Mouse (Mus musculus) urinary bladder, postnatal 10 days (tissue): ENCODE data around the gene Ttc21a.
A peak's percentile ranks its signal among the peaks of the same experiment; 100 is the strongest.

ENCODE experiments used
- DNase-seq: peaks from one replicate; pipeline ENCODE4 v3.0.0; 2022; ENCODE audit warnings: low spot score

Ttc21a gene

GRCm38 (mm10) chr9:119975286-119975685, 37.9 kb downstream of the Ttc21a start:
- DNase-seq, result no peak

GRCm38 (mm10) chr9:119976704-119977556, 39.5 kb downstream of the Ttc21a start:
- DNase-seq, result no peak

DNA sequence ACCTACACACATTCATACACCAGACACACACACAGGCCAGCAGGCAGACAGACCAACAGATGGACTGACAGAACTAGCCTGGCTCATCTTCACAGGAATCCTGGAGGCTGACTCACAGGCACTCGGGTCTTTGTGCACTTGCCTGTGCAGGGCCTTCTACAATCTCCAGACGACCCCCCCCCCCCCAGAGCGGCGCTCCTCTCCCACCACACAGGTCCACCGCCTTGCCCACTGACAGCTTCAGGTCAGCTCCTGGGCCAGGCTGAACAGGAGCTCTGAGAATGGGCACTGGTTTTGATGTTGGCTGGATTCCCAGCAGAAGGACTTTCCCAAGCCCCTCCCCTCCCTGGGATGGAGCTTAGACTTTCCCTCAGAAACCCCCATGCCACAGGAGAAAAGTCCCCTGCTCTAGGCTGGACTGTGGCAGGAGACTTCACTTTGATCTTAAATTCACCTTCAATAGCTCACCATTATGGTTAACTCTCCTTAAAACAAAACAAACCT, 40.2 kb downstream of the Ttc21a start:
- DNase-seq, result no peak

DNA sequence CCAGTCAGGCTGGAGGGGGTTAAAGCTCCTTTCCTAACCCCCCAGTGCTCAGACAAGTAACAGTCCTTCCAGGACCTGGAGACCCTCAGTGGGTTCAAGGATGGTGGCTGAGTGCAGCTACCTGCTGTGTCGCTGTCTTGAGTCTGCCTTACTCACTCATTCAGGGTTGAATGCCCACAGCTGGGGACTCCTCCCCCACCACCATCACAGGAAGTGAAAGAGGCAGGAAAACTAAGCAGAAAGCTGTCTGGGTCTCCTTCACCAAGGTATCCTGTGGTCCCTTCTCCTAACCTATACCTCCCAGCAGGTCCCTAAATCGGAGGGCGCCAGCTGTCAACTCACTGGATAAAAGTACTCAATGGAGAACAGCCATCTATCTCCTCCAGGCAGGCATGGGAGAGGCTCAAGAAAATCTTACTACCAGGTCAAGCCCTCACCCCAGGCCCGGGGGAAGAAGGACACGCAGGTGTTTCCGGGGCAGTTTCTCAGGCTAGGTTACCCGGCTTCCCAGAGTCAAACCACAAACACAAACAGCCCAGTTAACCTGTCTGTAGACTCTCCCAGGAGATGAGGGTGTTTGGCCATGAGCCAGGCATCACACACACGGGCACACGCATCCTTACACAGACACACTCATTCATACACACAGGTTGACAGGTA, 40.9 kb downstream of the Ttc21a start:
- DNase-seq, result no peak

DNA sequence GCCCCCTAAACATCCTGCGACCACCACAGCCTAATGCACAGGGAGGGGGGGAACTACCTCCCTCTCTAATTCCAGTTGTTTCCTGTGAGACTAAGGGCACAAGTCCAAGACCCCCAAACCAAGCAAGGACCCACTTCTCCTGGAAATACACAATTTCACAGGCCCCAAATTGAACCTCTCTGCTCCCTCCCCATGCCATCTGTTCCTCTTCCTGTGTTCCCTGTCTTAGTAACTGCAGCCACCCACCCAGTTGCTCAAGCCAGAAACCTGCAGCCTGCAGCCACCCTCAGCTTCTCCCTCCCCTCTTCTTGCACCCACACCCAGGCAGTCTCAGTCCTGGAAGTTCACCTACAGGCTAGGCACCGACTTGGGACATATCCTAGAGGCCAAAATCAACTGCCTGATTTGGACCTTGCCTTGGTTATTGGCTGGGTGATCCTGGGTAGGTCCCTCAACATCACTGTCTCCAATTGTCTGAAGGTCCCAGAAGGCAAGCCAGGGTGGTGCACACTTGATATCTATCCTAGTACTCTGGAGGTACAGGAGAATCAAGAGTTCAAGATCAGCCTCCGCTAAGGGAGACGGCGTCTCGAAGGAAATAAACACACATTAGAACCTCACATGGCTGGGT, 41.5 kb downstream of the Ttc21a start:
- no peak for DNase-seq

- DNase-seq, result no peak
Observed at GRCm38 (mm10) chr9:119979749-119980148, 42.3 kb downstream of the Ttc21a start.

- no peak for DNase-seq
Observed at GRCm38 (mm10) chr9:119980770-119981182, 43.4 kb downstream of the Ttc21a start.

DNA sequence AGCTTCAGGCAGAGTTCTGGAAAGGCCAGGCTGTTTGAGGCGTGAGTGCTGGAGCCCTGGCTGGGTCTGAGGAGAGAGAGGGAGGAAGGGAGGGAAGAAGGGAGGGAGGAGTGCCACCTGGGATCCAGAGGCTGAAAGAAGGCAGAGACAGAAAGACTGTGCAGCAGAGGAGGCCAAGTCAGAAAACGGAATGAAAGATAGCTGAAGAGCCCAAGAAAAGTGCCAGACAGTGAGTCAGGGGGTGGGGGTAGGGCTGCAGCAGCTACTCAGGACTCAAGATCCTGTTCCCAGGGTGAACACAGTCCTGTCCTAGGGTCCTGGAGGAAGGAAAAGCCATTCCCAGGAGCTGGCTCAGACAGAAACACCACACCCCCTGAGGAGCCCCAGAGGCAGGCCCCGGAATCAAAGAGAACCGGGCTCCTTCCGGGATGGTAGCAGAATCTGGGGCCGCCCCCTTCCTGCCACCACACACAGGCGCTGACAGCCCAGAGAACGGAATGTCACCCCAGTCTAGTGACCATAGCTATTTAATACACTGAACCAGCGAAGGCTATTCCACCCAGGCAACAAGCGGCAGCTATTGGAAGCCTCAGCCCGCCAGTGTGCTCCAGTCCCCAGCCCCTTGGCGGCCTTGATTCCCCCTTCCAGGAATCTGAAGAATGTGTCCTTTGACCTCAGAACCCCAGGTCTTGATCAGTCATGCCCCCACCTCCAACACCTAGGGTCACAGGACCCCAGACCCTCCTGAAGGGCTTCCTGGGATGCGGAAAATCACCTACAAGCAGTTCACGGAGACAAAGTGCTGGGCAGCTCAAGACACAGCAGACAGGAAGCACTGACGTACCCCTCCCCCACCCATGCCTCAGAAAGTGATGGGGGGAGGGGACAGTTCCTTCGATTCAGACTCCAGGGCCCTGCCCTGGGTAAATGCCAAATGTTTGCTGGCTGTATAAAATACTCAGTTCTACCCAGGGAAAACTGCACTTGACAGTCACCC, 44.1 kb downstream of the Ttc21a start:
- no peak for DNase-seq

GRCm38 (mm10) chr9:119982241-119982811, 44.9 kb downstream of the Ttc21a start:
- DNase-seq, result no peak

DNA sequence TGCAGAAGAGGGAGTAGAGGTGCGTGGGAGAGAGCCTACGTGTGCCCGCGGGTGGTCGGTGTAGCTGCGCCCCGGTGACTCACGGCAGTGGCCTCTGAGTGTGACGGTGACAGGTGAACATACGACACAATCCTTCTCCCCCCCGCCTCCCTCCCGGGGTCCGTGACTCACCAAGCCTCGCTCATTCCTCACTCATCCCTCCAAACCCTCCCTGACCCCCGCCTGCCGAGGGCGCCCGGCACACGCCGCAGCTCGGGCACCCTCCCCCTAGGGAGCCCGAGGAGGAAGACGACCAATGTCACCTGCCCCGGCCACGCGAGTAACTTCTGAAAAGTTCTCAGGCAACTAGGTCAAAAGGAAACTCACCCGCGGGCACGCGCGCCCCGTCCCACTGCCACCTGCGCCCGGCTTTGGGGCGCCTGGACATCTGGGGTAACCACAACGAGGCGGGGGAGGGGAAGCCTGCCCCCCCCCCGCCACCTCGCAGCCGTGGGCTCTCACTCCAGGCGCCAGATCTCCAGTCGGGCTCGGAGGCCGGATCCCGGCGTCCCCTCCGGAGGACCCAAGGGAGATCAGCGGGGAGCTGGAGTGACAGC, 45.6 kb downstream of the Ttc21a start:
- DNase-seq, result no peak

GRCm38 (mm10) chr9:119983585-119984535, 46.5 kb downstream of the Ttc21a start:
- peak; percentile 80 for DNase-seq

GRCm38 (mm10) chr9:119984536-119985011, 47.2 kb downstream of the Ttc21a start, which contains the start of gene Csrnp1:
TSS of gene Csrnp1 (minus strand) at chr9:119984658.
- no peak for DNase-seq

GRCm38 (mm10) chr9:119985881-119986574, 48.6 kb downstream of the Ttc21a start:
- DNase-seq, result no peak

GRCm38 (mm10) chr9:119988304-119988703, 50.9 kb downstream of the Ttc21a start:
- no peak for DNase-seq

- DNase-seq, result no peak
Observed at GRCm38 (mm10) chr9:119991310-119991709, 53.9 kb downstream of the Ttc21a start.

DNA sequence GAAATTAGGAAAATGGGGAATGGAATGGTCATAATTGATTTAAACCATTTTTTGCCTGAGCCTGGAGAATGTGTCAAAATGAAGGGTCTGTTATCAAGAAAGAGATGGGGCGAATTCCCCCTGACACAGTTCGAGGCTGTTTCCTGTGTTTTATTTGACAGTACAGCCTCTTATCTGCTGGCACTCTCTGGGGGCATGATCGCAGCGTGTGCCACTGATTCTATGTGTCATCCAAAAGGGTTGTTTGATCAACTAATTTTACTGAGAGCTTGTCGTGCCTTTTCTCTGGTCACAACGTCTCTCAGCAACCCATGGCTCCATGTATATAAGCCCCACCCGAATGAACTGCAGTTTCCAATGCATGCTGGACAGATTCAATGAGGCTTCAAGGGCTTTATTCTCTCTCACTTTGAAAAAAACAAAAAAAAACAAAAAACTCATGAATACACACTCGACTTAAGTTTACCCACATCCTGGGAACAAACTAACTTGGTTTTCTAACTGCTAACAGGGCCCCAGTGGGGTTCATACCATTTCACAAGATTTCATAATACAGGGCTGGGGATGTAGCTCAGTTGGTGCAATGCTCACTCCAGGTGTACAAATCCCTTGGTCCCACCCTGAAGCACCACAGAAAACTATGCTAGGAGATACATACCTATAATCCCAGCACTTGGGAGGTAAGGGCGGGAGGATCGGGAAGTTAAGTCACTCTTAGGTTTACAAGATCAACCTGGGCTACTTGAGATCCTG, 55.9 kb downstream of the Ttc21a start:
- DNase-seq, result no peak

GRCm38 (mm10) chr9:119994207-119994606, 56.8 kb downstream of the Ttc21a start:
- DNase-seq, result no peak

GRCm38 (mm10) chr9:119996080-119996479, 58.7 kb downstream of the Ttc21a start:
- no peak for DNase-seq
